In genomic region chr10:98781888-98782351, GRCm38 (mm10) we compare ENCODE assay signal across 8 mouse cellular contexts.
A peak's percentile ranks its signal among the peaks of the same experiment; 100 is the strongest.
DNase-seq lines count a peak whose midpoint lies in the region; ATAC-seq lines count a peak whose summit lies in the region.
"Had no signal": no experiment of that assay in that cellular context is flagged by ENCODE, and none has a peak within 500 bp of the region (broad histone marks: within the 10 kb centered on the region; RNA-seq: fewer than 3 reads in every experiment).

No protein-coding gene starts in this region.

- 39% methylated on average over 3 of the region's 3 CpGs for WGBS in lung, embryonic 16.5 days
- WGBS in hindbrain, embryonic 11.5 days, result 36% methylated on average over 3 of the region's 3 CpGs

- H3K36me3 ChIP-seq in lung, embryonic 16.5 days (ENCODE audit: control insufficient read depth, insufficient read depth, low read length), result no peaks in the 10 kb centered on the region
- no peaks in the 10 kb centered on the region for H3K36me3 ChIP-seq in hindbrain, embryonic 11.5 days (ENCODE audit: control insufficient read depth, insufficient read depth, low read length)

- ATAC-seq in lung, embryonic 16.5 days (ENCODE audit: low read depth), result 0 out of 2 replicates have a peak, but pooled peaks have one; percentile 38
- peak; percentile 79 for ATAC-seq in neutrophil, adult 5-6 weeks (ENCODE audit: extremely low read depth, insufficient number of reproducible peaks, low FRiP score, poor library complexity, severe bottlenecking)
- ATAC-seq in erythroblast, adult 5-6 weeks (replicated peaks; ENCODE audit: low FRiP score, poor library complexity, severe bottlenecking), result no peak
- no peak for ATAC-seq in hindbrain, embryonic 11.5 days (ENCODE audit: low FRiP score)

- H3K9ac ChIP-seq in lung, embryonic 16.5 days (ENCODE audit: low read length), result no peak overlapping the region
- H3K9ac ChIP-seq in hindbrain, embryonic 11.5 days (ENCODE audit: low read depth, low read length), result no peak overlapping the region

- H3K27ac ChIP-seq in lung, embryonic 16.5 days (ENCODE audit: low read length), result peak overlapping the region; percentile 21; the same call in 1 of the 2 replicates
- peak overlapping the region; percentile 12; the same call in 1 of the 2 replicates for H3K27ac ChIP-seq in brown adipose tissue, adult 24 weeks (replicated peaks; ENCODE audit: low read depth, low read length)
- no peak overlapping the region for H3K27ac ChIP-seq in hindbrain, embryonic 11.5 days (ENCODE audit: low read depth, low read length)

- no peak overlapping the region for H3K4me3 ChIP-seq in lung, embryonic 16.5 days (ENCODE audit: low read length)
- H3K4me3 ChIP-seq in brown adipose tissue, adult 24 weeks (ENCODE audit: insufficient read depth, low read depth, low read length), result no peak overlapping the region
- H3K4me3 ChIP-seq in hindbrain, embryonic 11.5 days (ENCODE audit: low read depth, low read length), result no peak overlapping the region

- DNase-seq in lung, adult 18-20 months, result no peak
- DNase-seq in heart, postnatal 4 days, result peak; percentile 8
- DNase-seq in hindbrain, embryonic 11.5 days (ENCODE audit: low spot score), result no peak
- DNase-seq: cerebellum, adult 9-10 months had no signal

- no peak overlapping the region for H3K4me2 ChIP-seq in lung, embryonic 16.5 days (ENCODE audit: low read depth, low read length)
- H3K4me2 ChIP-seq in hindbrain, embryonic 11.5 days (replicated peaks; ENCODE audit: low read depth, low read length), result no peak overlapping the region

- H3K4me1 ChIP-seq in lung, embryonic 16.5 days (replicated peaks; ENCODE audit: control insufficient read depth, insufficient read depth, low read length), result no peaks in the 10 kb centered on the region
- no peaks in the 10 kb centered on the region for H3K4me1 ChIP-seq in brown adipose tissue, adult 24 weeks (ENCODE audit: control insufficient read depth, insufficient read depth, insufficient read length, low read length)
- H3K4me1 ChIP-seq in hindbrain, embryonic 11.5 days (replicated peaks; ENCODE audit: control insufficient read depth, insufficient read depth, low read length), result no peaks in the 10 kb centered on the region

- no peaks in the 10 kb centered on the region for H3K9me3 ChIP-seq in lung, embryonic 16.5 days (ENCODE audit: control insufficient read depth, low read length)
- H3K9me3 ChIP-seq in hindbrain, embryonic 11.5 days (ENCODE audit: control insufficient read depth, low read length), result no peaks in the 10 kb centered on the region

- H3K27me3 ChIP-seq in lung, embryonic 16.5 days (ENCODE audit: control insufficient read depth, insufficient read depth, low read depth, low read length), result no peaks in the 10 kb centered on the region
- H3K27me3 ChIP-seq in hindbrain, embryonic 11.5 days (ENCODE audit: control insufficient read depth, insufficient read depth, low read length), result no peaks in the 10 kb centered on the region

Comparison
In these comparisons a context has a peak if more than half of its experiments do, and no peak if none do; other contexts are left out.
1. ATAC-seq: peak in lung, embryonic 16.5 days (single experiment) and neutrophil, adult 5-6 weeks (single experiment); none in erythroblast, adult 5-6 weeks (single experiment) and hindbrain, embryonic 11.5 days (single experiment).